Mouse (Mus musculus) spleen, postnatal 14 days (tissue): ENCODE measurements around the gene Oxct1.

Experiments
- DNase-seq, 2 experiments: peaks; one replicate each; pipeline ENCODE4 v3.0.0; 2021 to 2022; ENCODE audit warnings: low spot score in 2 of 2

Gene Oxct1

GRCm38 (mm10) chr15:4028411-4028700, 2.2 kb downstream of the Oxct1 start:
- DNase-seq = no peak

- DNase-seq = no peak
Measured at GRCm38 (mm10) chr15:4028960-4029359, 2.8 kb downstream of the Oxct1 start.

- DNase-seq = no peak
Measured at GRCm38 (mm10) chr15:4033168-4034004, 7.2 kb downstream of the Oxct1 start.

DNA sequence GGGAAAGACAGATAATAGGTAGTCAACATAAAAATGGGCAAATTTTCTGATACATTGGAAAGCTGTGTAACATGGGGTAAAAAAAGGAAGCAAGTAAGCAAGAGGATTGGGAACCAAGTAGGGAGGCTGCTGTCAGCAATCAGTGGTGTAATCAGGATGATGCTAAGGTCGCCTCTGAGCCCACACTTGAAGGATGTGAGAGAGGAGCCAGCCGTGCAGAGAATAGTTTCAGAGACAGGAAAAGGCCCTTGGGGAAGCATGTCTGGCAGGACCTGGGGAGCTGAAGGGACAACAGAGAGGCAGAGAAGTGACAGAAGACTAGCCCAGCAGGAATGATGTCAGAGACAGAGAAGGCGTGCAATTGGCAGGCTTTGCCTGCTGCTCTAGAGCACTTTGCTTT, 16.2 kb downstream of the Oxct1 start:
- DNase-seq = no peak

DNA sequence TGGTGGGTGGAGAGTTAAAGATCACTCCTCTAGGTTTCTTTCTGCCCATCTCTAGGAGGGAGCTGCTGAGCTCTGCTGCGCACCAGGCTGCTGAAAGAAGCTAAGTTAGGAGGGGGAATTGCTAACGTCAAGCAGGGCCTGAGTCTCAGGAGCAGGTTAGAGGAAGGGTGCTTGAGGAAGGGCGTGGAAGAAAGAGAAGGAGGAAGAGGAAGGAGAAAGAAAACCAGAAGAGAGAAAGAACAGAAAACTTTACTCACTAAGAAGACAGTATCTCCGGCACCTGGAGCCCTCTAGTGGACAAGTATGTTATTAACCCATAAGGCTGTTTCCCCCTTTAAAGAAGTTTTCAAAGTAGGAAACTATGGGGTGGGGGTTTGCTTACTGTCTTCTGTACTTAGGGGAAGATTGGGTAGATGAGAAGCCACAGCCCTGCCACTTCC, 16.9 kb downstream of the Oxct1 start:
- DNase-seq = peak in 1 of 2 experiments; percentile 4

- no peak for DNase-seq
Measured at GRCm38 (mm10) chr15:4056627-4057026, 30.4 kb downstream of the Oxct1 start.

- no peak for DNase-seq
Measured at GRCm38 (mm10) chr15:4063574-4063973, 37.4 kb downstream of the Oxct1 start.

- DNase-seq = no peak
Measured at GRCm38 (mm10) chr15:4064013-4064412, 37.8 kb downstream of the Oxct1 start.

- DNase-seq = no peak
Measured at GRCm38 (mm10) chr15:4064694-4065093, 38.5 kb downstream of the Oxct1 start.

DNA sequence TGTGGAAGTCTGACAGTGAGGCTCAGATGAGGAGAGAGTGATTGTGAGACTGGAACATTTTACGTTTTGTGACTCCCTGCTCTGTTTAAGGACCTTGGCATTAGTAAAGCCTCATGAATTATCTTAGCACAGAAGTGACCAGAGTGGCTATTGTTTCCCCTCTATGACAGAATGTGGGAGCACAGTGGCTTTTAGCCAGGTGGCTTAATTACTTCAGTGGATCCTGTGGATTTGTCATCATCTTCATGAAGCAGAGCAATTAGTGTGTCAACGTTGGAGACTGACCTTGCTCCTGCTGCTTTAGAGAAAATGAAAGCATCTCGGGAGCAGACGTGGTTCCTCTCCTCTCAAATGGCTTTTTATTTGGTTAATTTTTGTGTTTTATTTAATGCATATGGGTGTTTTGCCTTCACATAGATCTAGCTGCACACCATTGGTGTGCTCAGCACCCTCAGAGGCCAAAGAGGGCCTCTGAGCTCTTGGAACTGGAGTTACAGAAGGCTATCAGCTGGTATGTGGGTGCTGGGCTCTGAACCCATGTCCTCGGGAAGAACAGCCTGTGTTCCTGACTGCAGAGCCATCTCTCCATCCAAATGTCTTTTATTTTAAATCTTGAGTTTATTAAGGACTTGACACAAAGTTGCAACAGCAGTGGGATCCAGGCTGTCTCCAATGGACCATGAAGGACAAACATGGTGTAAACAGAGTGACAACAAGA, 41.2 kb downstream of the Oxct1 start:
- DNase-seq = no peak

DNA sequence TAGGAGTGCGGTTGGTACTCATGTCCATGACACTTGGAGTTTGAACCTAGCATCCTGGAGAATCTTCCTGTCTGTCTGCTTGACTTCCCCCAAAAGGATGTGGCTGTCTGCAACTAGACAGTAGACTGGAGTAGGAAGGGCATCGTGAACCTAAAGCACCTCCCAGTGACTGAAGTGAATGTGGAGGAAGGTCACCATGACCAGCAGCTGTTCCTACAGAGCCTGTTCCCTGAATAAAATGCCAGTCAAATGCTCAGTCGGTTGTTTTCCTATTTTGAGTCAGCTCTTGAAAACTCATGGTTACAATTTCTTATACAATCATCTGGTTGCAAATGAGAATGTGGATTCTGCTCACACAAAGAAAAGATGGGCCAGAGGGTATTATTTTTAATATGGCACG, 51.8 kb downstream of the Oxct1 start:
- no peak for DNase-seq

DNA sequence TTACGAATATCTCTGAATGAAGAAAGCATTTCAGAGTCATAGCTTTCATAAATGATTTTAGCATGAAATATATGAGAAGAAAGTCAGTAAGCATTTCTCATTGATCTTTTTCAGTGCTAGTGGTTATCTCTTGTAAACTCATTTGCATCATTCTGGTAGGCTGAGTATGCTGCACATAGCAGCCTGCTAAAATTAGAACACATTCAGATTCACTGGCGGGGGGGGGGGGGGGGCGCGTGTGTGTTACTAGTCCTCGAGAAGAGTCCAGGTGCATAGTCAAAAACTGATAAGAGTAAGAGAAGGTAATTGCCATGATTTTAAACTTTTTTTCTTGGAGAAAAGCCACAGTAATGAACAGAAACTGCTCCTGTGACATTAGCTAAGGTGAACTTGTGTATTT, 52.6 kb downstream of the Oxct1 start:
- no peak for DNase-seq

GRCm38 (mm10) chr15:4079425-4080189, 53.4 kb downstream of the Oxct1 start:
- DNase-seq = no peak

- no peak for DNase-seq
Measured at GRCm38 (mm10) chr15:4085600-4086384, 59.6 kb downstream of the Oxct1 start.

GRCm38 (mm10) chr15:4087446-4087845, 61.3 kb downstream of the Oxct1 start:
- DNase-seq = no peak

- no peak for DNase-seq
Measured at GRCm38 (mm10) chr15:4087914-4088313, 61.7 kb downstream of the Oxct1 start.

DNA sequence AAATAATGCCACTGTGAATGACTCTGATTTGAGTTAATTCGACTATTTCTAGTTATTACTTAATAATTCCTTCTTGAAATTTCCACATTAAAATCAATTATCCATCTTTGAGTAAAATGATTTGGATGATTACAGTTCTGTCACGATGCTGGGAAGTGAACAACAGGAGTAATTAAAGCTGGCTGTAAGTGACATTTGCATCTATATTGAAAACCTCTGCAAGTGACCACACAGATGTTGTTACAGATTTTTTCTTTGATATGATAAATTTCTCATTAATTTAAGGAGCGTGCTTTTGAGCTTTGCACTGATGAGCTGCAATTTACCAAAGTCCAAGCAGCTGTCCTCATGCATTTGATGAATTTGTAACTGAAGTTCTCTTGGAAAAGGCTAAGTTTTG, 64.4 kb downstream of the Oxct1 start:
- no peak for DNase-seq

- DNase-seq = no peak
Measured at GRCm38 (mm10) chr15:4092586-4092985, 66.4 kb downstream of the Oxct1 start.

DNA sequence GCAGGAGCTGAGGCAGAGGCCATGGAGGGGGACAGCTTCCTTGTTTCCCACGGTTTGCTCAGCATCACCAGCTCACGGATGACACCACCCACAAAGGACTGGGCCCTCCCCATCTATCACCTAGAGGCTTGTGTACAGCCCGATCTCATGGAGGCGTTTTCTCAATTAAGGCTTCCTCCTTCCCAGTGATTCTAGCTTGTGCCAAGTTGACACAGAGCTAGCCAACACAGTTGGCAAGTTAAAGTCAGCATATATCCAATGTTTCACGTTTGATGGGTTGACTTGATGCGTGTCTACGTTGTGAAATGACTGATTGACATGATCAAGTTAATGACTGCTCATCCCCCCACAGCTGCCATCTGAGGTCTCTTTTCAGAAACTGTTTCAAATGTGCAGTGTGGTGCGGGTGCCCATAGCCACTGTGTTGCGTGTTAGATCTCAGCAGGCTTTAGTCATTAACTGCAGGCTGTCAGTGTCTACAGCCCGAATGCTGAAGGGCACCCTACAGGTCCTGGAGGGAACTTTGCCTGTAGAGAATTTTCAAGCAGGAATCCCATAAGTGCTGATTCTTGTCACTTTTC, 74.2 kb downstream of the Oxct1 start:
- no peak for DNase-seq

DNA sequence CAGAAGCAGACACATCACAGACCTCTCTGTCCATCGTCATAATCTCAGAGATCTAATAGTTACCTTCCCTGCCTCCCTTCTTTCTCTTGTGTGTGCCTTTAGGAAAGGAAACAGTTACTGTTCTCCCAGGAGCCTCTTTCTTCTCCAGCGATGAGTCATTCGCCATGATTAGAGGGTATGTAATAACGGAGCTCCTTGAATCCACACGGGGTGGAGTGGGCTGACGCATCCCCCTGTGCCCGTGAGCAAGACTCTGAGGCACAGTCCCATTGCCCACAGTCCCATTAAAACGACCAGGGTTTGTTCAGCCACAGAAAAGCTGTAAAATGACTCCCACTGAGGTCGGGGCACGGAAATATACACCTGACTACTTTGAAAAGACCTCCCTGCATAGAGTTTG, 74.8 kb downstream of the Oxct1 start:
- DNase-seq = no peak

DNA sequence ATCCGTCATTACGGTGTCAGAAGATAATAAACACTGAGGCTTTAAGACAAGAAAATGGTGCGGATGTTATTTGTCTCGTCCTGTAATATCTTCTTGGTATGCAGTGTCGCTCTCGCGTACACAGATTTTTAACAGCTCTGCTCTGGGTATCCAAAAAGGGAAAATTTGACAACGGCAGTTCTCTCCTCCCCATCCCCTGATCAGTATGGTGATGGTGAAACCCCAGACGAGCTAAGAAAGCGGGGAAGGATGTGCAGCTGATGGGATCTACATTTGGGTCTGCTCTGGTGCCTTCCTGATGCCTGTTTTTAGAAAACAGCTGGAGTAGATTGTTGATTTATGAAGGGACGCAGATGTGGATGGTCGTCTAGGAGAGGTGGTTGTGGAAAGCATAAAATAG, 78.1 kb downstream of the Oxct1 start:
- no peak for DNase-seq
